Mouse (Mus musculus): ENCODE results near the gene Ddx59. TPM values are rescaled to one million over a fixed set of nuclear protein-coding genes. Genes with fewer than 3 reads are reported as not detected.
A peak's percentile ranks its signal among the peaks of the same experiment; 100 is the strongest.

Gene Ddx59
- total RNA-seq, 1 experiment, result 14.0 TPM

DNA sequence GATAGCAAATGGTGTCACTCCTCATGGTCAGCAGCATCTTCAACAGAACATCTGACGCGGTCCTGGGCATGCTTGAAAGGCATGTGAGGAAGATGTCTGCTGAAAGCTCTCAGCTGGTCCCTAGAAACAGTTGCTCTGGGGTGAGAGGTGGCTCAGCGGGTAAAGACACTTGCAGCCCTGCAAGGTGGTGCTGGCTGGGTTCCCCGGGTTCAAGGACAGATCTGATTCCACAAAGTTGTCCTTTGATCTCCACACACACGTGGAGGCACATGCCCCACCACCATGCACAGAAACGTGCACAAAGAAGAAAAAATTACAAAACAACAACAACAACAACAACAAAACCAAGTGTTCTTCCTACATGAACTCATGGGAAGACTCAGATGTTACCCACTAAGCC is 41.7 kb downstream of the Ddx59 start:
- H3K9me3 ChIP-seq (ENCODE audit: control insufficient read depth, insufficient read depth, low read depth, low read length), result no peaks in the 10 kb centered on the region
- in situ Hi-C loops (cut with MboI; ENCODE audit: low sequenced_read_pairs in 2 of 2, unreplicated experiment in 2 of 2), result no loop called here
- no peak overlapping the region for H3K27ac ChIP-seq (ENCODE audit: insufficient read depth, low read depth, low read length, poor library complexity, severe bottlenecking)
- H3K4me3 ChIP-seq (ENCODE audit: insufficient read depth in 1 of 2, low read depth in 1 of 2, low read length in 2 of 2, poor library complexity in 1 of 2, severe bottlenecking in 1 of 2), result no peak overlapping the region
- H3K36me3 ChIP-seq (ENCODE audit: control insufficient read depth, insufficient read depth, low read length, poor library complexity, severe bottlenecking), result no peaks in the 10 kb centered on the region
- no peaks in the 10 kb centered on the region; a peak in 1 of 4 replicates for H3K4me1 ChIP-seq (ENCODE audit: control insufficient read depth in 2 of 2, insufficient read depth in 2 of 2, low read length in 2 of 2, poor library complexity in 1 of 2)
- no peak for DNase-seq (ENCODE audit: low read depth, low spot score)
- H3K9ac ChIP-seq (ENCODE audit: insufficient read depth, low read depth, low read length, poor library complexity, severe bottlenecking), result no peak overlapping the region
- TF ChIP-seq MAFK (IDR thresholded peaks at IDR 0.05; ENCODE audit: insufficient read depth, low read depth, low read length) (no peak), ZC3H11A (IDR thresholded peaks at IDR 0.05; ENCODE audit: borderline replicate concordance, low read depth, low read length) (no peak), HCFC1 (IDR thresholded peaks at IDR 0.05; ENCODE audit: borderline replicate concordance, insufficient read depth, low read length) (no peak), CHD2 (IDR thresholded peaks at IDR 0.05; ENCODE audit: low read depth, low read length) (no peak), ZNF384 (IDR thresholded peaks at IDR 0.05; ENCODE audit: low read depth, low read length) (no peak)

- H3K36me3 ChIP-seq (ENCODE audit: control insufficient read depth, insufficient read depth, low read length, poor library complexity, severe bottlenecking), result no peaks in the 10 kb centered on the region
- TF ChIP-seq CHD2 (IDR thresholded peaks at IDR 0.05; ENCODE audit: low read depth, low read length) (no peak), ZNF384 (IDR thresholded peaks at IDR 0.05; ENCODE audit: low read depth, low read length) (no peak), MAFK (IDR thresholded peaks at IDR 0.05; ENCODE audit: insufficient read depth, low read depth, low read length) (no peak), HCFC1 (IDR thresholded peaks at IDR 0.05; ENCODE audit: borderline replicate concordance, insufficient read depth, low read length) (no peak), ZC3H11A (IDR thresholded peaks at IDR 0.05; ENCODE audit: borderline replicate concordance, low read depth, low read length) (no peak)
- no peak overlapping the region for H3K27ac ChIP-seq (ENCODE audit: insufficient read depth, low read depth, low read length, poor library complexity, severe bottlenecking)
- H3K9ac ChIP-seq (ENCODE audit: insufficient read depth, low read depth, low read length, poor library complexity, severe bottlenecking), result no peak overlapping the region
- no peak for DNase-seq (ENCODE audit: low read depth, low spot score)
- no peaks in the 10 kb centered on the region for H3K9me3 ChIP-seq (ENCODE audit: control insufficient read depth, insufficient read depth, low read depth, low read length)
- no peak overlapping the region for H3K4me3 ChIP-seq (ENCODE audit: insufficient read depth in 1 of 2, low read depth in 1 of 2, low read length in 2 of 2, poor library complexity in 1 of 2, severe bottlenecking in 1 of 2)
- in situ Hi-C loops (cut with MboI; ENCODE audit: low sequenced_read_pairs in 2 of 2, unreplicated experiment in 2 of 2), result no loop called here
- H3K4me1 ChIP-seq (ENCODE audit: control insufficient read depth in 2 of 2, insufficient read depth in 2 of 2, low read length in 2 of 2, poor library complexity in 1 of 2), result peaks cover 0 to 3% of the 10 kb centered on the region in 2 experiments; a peak in 2 of 4 replicates
Observed at GRCm38 (mm10) chr1:136457403-136457802, 42.3 kb downstream of the Ddx59 start.

GRCm38 (mm10) chr1:136458691-136459245 is 43.7 kb downstream of the Ddx59 start:
- Histone ChIP-seq H3K4me1 (ENCODE audit: control insufficient read depth in 2 of 2, insufficient read depth in 2 of 2, low read length in 2 of 2, poor library complexity in 1 of 2) (peaks cover 0 to 3% of the 10 kb centered on the region in 2 experiments; a peak in 3 of 4 replicates), H3K36me3 (ENCODE audit: control insufficient read depth, insufficient read depth, low read length, poor library complexity, severe bottlenecking) (no peaks in the 10 kb centered on the region), H3K27ac (ENCODE audit: insufficient read depth, low read depth, low read length, poor library complexity, severe bottlenecking) (no peak overlapping the region), H3K4me3 (ENCODE audit: insufficient read depth in 1 of 2, low read depth in 1 of 2, low read length in 2 of 2, poor library complexity in 1 of 2, severe bottlenecking in 1 of 2) (no peak overlapping the region), H3K9ac (ENCODE audit: insufficient read depth, low read depth, low read length, poor library complexity, severe bottlenecking) (no peak overlapping the region), H3K9me3 (ENCODE audit: control insufficient read depth, insufficient read depth, low read depth, low read length) (no peaks in the 10 kb centered on the region)
- TF ChIP-seq ZC3H11A (IDR thresholded peaks at IDR 0.05; ENCODE audit: borderline replicate concordance, low read depth, low read length) (peak; percentile 59), HCFC1 (IDR thresholded peaks at IDR 0.05; ENCODE audit: borderline replicate concordance, insufficient read depth, low read length) (no peak), ZNF384 (IDR thresholded peaks at IDR 0.05; ENCODE audit: low read depth, low read length) (0 out of 2 replicates have a peak, but pooled peaks have one; percentile 22)
- DNase-seq (ENCODE audit: low read depth, low spot score), result peak; percentile 46
- in situ Hi-C loops (cut with MboI; ENCODE audit: low sequenced_read_pairs in 2 of 2, unreplicated experiment in 2 of 2), result no loop called here

DNA sequence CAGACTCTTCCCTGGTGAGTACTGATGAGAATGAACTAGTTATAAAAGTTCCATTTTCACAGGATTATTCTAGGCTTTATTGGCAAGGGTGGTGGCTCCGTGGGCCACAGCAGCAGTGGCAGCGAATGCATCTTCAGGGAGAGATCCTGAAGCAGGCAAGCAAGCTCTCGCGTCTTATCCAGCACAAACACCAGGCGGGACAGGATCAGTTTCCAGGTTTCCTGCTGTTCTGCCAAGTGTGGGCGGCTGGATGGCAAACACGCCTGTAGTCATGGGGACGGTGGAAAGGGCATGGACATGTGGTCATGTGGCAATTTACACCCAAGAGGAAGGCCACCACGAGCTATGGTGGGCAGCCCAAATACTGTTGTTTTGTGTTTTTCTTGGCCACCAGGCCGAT is 47.4 kb downstream of the Ddx59 start:
- H3K27ac ChIP-seq (ENCODE audit: insufficient read depth, low read depth, low read length, poor library complexity, severe bottlenecking), result no peak overlapping the region
- peak overlapping the region in 1 of 2 experiments; percentile 22; a peak in 2 of 4 replicates for H3K4me3 ChIP-seq (ENCODE audit: insufficient read depth in 1 of 2, low read depth in 1 of 2, low read length in 2 of 2, poor library complexity in 1 of 2, severe bottlenecking in 1 of 2)
- H3K9me3 ChIP-seq (ENCODE audit: control insufficient read depth, insufficient read depth, low read depth, low read length), result no peaks in the 10 kb centered on the region
- no peak overlapping the region for H3K9ac ChIP-seq (ENCODE audit: insufficient read depth, low read depth, low read length, poor library complexity, severe bottlenecking)
- DNase-seq (ENCODE audit: low read depth, low spot score), result no peak
- peaks cover 2 to 6% of the 10 kb centered on the region in 2 experiments; a peak in 3 of 4 replicates for H3K4me1 ChIP-seq (ENCODE audit: control insufficient read depth in 2 of 2, insufficient read depth in 2 of 2, low read length in 2 of 2, poor library complexity in 1 of 2)
- no peaks in the 10 kb centered on the region for H3K36me3 ChIP-seq (ENCODE audit: control insufficient read depth, insufficient read depth, low read length, poor library complexity, severe bottlenecking)
- TF ChIP-seq MAFK (IDR thresholded peaks at IDR 0.05; ENCODE audit: insufficient read depth, low read depth, low read length) (no peak), CHD2 (IDR thresholded peaks at IDR 0.05; ENCODE audit: low read depth, low read length) (no peak), ZNF384 (IDR thresholded peaks at IDR 0.05; ENCODE audit: low read depth, low read length) (no peak), HCFC1 (IDR thresholded peaks at IDR 0.05; ENCODE audit: borderline replicate concordance, insufficient read depth, low read length) (no peak), ZC3H11A (IDR thresholded peaks at IDR 0.05; ENCODE audit: borderline replicate concordance, low read depth, low read length) (no peak)
- in situ Hi-C loops (cut with MboI; ENCODE audit: low sequenced_read_pairs in 2 of 2, unreplicated experiment in 2 of 2), result no loop called here
